Comparison of ENCODE assay signal across 8 mouse cellular contexts in the genomic region with DNA sequence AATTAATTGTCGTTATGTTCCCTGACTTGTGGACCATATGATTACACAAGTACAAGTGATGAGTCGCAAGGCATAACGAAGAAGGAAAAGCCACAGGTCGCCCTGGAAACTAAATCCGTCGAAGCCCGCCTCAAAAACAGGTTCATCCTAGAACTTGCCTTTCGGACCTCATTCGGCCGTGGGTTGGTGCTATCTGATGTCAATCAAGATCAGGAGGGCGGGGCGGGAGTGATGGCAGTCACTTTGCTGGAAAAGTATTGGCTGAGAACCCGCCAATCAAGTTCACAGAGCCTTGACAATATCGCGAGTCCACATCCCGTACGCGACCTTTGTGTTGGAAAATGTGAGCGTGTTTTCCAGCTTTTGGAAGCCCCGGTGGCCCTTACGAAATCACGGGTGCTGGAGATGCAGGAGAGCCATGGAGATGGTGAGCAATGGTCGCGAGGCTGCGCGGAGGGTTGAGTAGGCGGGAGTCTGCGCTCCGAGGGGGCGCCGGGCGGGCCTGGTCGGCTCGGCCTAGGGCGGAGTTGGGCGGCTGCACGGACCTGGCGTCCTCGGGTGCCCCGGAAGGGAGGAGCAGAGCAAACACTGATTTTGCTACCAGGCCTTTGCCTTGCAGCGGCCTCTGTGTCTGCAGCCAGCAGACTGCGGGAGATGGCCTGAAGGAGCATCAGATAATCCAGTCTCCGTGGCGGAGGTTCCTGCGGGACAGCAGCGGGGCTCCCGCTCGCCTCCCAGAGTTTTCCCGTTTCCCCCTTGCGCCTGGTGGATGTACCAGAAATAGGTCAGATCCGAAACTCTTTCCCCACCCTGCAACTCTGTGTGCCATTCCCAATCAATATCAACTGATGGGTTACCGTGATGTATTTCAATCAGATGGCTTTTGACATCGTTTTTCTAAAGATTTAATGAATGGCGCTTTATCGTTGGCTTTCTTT. TPM values are rescaled to one million over a fixed set of nuclear protein-coding genes. Genes with fewer than 3 reads are reported as not detected.
DNase-seq lines count a peak whose midpoint lies in the region; ATAC-seq lines count a peak whose summit lies in the region.

A gene (plus strand): TSS at position 285 of the 938 bp plus-strand sequence.

- H3K9ac ChIP-seq in hindbrain, embryonic 16.5 days (ENCODE audit: low read depth, low read length) = peak within 1 kb of the TSS; percentile 74

- H3K36me3 ChIP-seq in hindbrain, embryonic 16.5 days (ENCODE audit: control insufficient read depth, insufficient read depth, low read length) = no peaks in the 10 kb centered on the region
- no peaks in the 10 kb centered on the region for H3K36me3 ChIP-seq in macrophage (ENCODE audit: inconsistent target)

- peaks cover 12% of the 10 kb centered on the region for H3K4me1 ChIP-seq in hindbrain, embryonic 16.5 days (ENCODE audit: control insufficient read depth, insufficient read depth, low read depth, low read length)

- H3K9me3 ChIP-seq in hindbrain, embryonic 16.5 days (ENCODE audit: control insufficient read depth, low read length) = no peaks in the 10 kb centered on the region

- H3K27ac ChIP-seq in hindbrain, embryonic 16.5 days (ENCODE audit: low read depth, low read length) = peak within 1 kb of the TSS; percentile 90
- peak within 1 kb of the TSS; percentile 66 for H3K27ac ChIP-seq in macrophage

- H3K4me2 ChIP-seq in hindbrain, embryonic 16.5 days (ENCODE audit: low read length) = peak within 1 kb of the TSS; percentile 89

- ATAC-seq in hindbrain, embryonic 16.5 days = peak; percentile 100

- H3K79me2 ChIP-seq in macrophage (ENCODE audit: inconsistent target) = peaks cover 49% of the 10 kb centered on the region

- H3K4me3 ChIP-seq in hindbrain, embryonic 16.5 days (ENCODE audit: low read length) = peak within 1 kb of the TSS; percentile 92
- peak within 1 kb of the TSS; percentile 92 for H3K4me3 ChIP-seq in macrophage (ENCODE audit: inconsistent target)

- under 1% methylated on average over 55 of the region's 55 CpGs for WGBS in hindbrain, embryonic 16.5 days
- WGBS in macrophage (ENCODE audit: missing documents) = 1% methylated on average over 53 of the region's 55 CpGs

- DNase-seq in WW6 (ENCODE audit: low read depth, low spot score) = peak; percentile 90
- DNase-seq in cerebellum, postnatal 4 days (ENCODE audit: low spot score in 2 of 2) = peak; percentile 95 to 99
- DNase-seq in gastrocnemius, adult 18-20 months (ENCODE audit: low spot score) = peak; percentile 100
- peak; percentile 99 for DNase-seq in left cerebral cortex, adult 18-20 months (ENCODE audit: low spot score in 2 of 2)
- DNase-seq in right cerebral cortex, adult 18-20 months = peak; percentile 99
- peak; percentile 99 for DNase-seq in urinary bladder, postnatal 10 days (ENCODE audit: low spot score)

- H3K27me3 ChIP-seq in hindbrain, embryonic 16.5 days (replicated peaks; ENCODE audit: control insufficient read depth, insufficient read depth, low read length) = no peaks in the 10 kb centered on the region

RNA-seq across cellular contexts. Expression of the gene that starts here (rescaled TPM):
- 10 to 100 TPM; 22.5 to 27.7 TPM for total RNA-seq in gastrocnemius, adult 18-20 months (2021)
- polyA plus RNA-seq in hindbrain, embryonic 16.5 days (2015; fragmentation: Nextera tagmentation; extraction: Ambion mirVana) = 47.1 and 50.2 TPM in 2 replicates
- 10 to 100 TPM; 24.6 to 30.7 TPM for total RNA-seq in left cerebral cortex, adult 18-20 months (2021)
- 10 to 100 TPM in 23 of 26 experiments, 1 to 10 TPM in 3; 8.8 to 80.4 (median 31.3) TPM for total RNA-seq in macrophage (2018; cell fraction: chromatin; rRNA removed)
- total RNA-seq in macrophage (2018; cell fraction: cytosol; rRNA removed) = 10 to 100 TPM in 24 of 26 experiments, 1 to 10 TPM in 2; 8.4 to 25.0 (median 18.3) TPM
- total RNA-seq in macrophage (2018; cell fraction: nucleus; rRNA removed) = 100 to 1,000 TPM in 1 of 26 experiments, 10 to 100 TPM in 22, 1 to 10 TPM in 3; 6.6 to 103 (median 25.7) TPM
- 16.7 to 37.7 TPM (median 19.2 TPM) in 3 replicates for polyA plus RNA-seq in macrophage (2018)

Comparison
In these comparisons a context has a peak if more than half of its experiments do, and no peak if none do; other contexts are left out.
1. Peak in every context shown above with its lines: DNase-seq, ATAC-seq, H3K4me3 ChIP-seq and H3K27ac ChIP-seq.